Mouse (Mus musculus) thymus, postnatal 0 days (tissue): Measurements from ENCODE around the gene 4930558C23Rik. TPM values are rescaled to one million over a fixed set of nuclear protein-coding genes. Genes with fewer than 3 reads are reported as not detected.
A peak's percentile ranks its signal among the peaks of the same experiment; 100 is the strongest.
"Not testable (repeated sequence)": the region's sequence is repeated elsewhere in the genome, so short reads cannot be mapped to it uniquely, and the experiment has no call there.

Source experiments
- DNase-seq: peaks from one replicate; pipeline ENCODE4 v3.0.0-alpha.2; 2015; ENCODE audit warnings: low spot score
- polyA plus RNA-seq: library from polyadenylated mRNA; unstranded; fragments of >200 nt; fragmentation: Nextera tagmentation; extraction: Ambion mirVana; gene quantifications from 2 replicates; pipeline ENCODE4 v1.2.1, GENCODE M21; 2015

The 4930558C23Rik gene
- polyA plus RNA-seq, 1 experiment from 2014 or later, result not detected

GRCm38 (mm10) chr3:95373208-95373607, 29.4 kb downstream of the 4930558C23Rik start:
- DNase-seq, result no peak

- DNase-seq, result no peak
These were observed 32.5 kb downstream of the 4930558C23Rik start for GRCm38 (mm10) chr3:95370101-95370500.

GRCm38 (mm10) chr3:95360276-95360675, 42.4 kb downstream of the 4930558C23Rik start:
- not testable (repeated sequence) for DNase-seq

- no peak for DNase-seq
These were observed 44.9 kb downstream of the 4930558C23Rik start for GRCm38 (mm10) chr3:95357746-95358145.

GRCm38 (mm10) chr3:95356701-95357449, 45.8 kb downstream of the 4930558C23Rik start, which contains the start of gene Setdb1:
Setdb1 (minus strand) TSS chr3:95357202.
- peak; percentile 95 for DNase-seq

GRCm38 (mm10) chr3:95355911-95356544, 46.6 kb downstream of the 4930558C23Rik start:
- DNase-seq, result not testable (repeated sequence)

- peak; percentile 71 for DNase-seq
These were observed 53.1 kb downstream of the 4930558C23Rik start for GRCm38 (mm10) chr3:95349491-95349890.

- DNase-seq, result not testable (repeated sequence)
These were observed 54.3 kb downstream of the 4930558C23Rik start for GRCm38 (mm10) chr3:95348343-95348742.

GRCm38 (mm10) chr3:95346454-95346853, 56.2 kb downstream of the 4930558C23Rik start:
- DNase-seq, result no peak

- not testable (repeated sequence) for DNase-seq
These were observed 59.2 kb downstream of the 4930558C23Rik start for GRCm38 (mm10) chr3:95343356-95344000.

GRCm38 (mm10) chr3:95338251-95338650, 64.4 kb downstream of the 4930558C23Rik start:
- DNase-seq, result no peak

- DNase-seq, result no peak
These were observed 65.3 kb downstream of the 4930558C23Rik start for GRCm38 (mm10) chr3:95337345-95337744.

Other genes with a start within 250 kb of the 4930558C23Rik start
- gene Sema6c, start 242.4 kb downstream of the 4930558C23Rik start, polyA plus RNA-seq, result 1.1 and 1.4 TPM in 2 replicates
- gene Gabpb2, start 184.9 kb downstream of the 4930558C23Rik start, polyA plus RNA-seq, result 9.3 and 13.8 TPM in 2 replicates
- gene Cdc42se1, start 174.1 kb downstream of the 4930558C23Rik start, polyA plus RNA-seq, result 167 and 178 TPM in 2 replicates
- gene Mllt11, start 170.7 kb downstream of the 4930558C23Rik start, polyA plus RNA-seq, result 14.0 and 15.7 TPM in 2 replicates
- 0.32 and 0.39 TPM in 2 replicates for gene Gm128, start 161.2 kb downstream of the 4930558C23Rik start, polyA plus RNA-seq
- 0.35 and 0.40 TPM in 2 replicates for gene Bnipl, start 151.6 kb downstream of the 4930558C23Rik start, polyA plus RNA-seq
- 20.1 and 22.8 TPM in 2 replicates for gene Mindy1, start 121.5 kb downstream of the 4930558C23Rik start, polyA plus RNA-seq
- gene Prune1, start 120.8 kb downstream of the 4930558C23Rik start, polyA plus RNA-seq, result 9.0 and 10.1 TPM in 2 replicates
- gene Anxa9, start 95.7 kb downstream of the 4930558C23Rik start, polyA plus RNA-seq, result 0.50 and 0.73 TPM in 2 replicates
- 120 and 126 TPM in 2 replicates for gene Cers2, start 88.0 kb downstream of the 4930558C23Rik start, polyA plus RNA-seq
- 22.6 and 23.8 TPM in 2 replicates for gene Setdb1, start 45.6 kb downstream of the 4930558C23Rik start, polyA plus RNA-seq
- 19.7 and 20.2 TPM in 2 replicates for gene Arnt, start 31.5 kb upstream of the 4930558C23Rik start, polyA plus RNA-seq
- gene Ctsk, start 96.4 kb upstream of the 4930558C23Rik start, polyA plus RNA-seq, result 4.4 and 4.5 TPM in 2 replicates
- gene Ctss, start 123.9 kb upstream of the 4930558C23Rik start, polyA plus RNA-seq, result 78.1 and 79.8 TPM in 2 replicates
- 0.13 TPM in 1 of 2 replicates, not detected in the other for gene Hormad1, start 156.8 kb upstream of the 4930558C23Rik start, polyA plus RNA-seq
- 33.4 and 35.9 TPM in 2 replicates for gene Golph3l, start 186.1 kb upstream of the 4930558C23Rik start, polyA plus RNA-seq
- 58.5 and 65.4 TPM in 2 replicates for gene Ensa, start 222.2 kb upstream of the 4930558C23Rik start, polyA plus RNA-seq